Mouse (Mus musculus): ENCODE results near the gene Izumo1r. TPM values are rescaled to one million over a fixed set of nuclear protein-coding genes. Genes with fewer than 3 reads are reported as not detected.
A peak's percentile ranks its signal among the peaks of the same experiment; 100 is the strongest.
"Not testable (repeated sequence)": the region's sequence is repeated elsewhere in the genome, so short reads cannot be mapped to it uniquely, and the experiment has no call there.

Izumo1r gene
- total RNA-seq, 2 experiments from 2014 or later: not detected

- H3K4me3 ChIP-seq: no peak overlapping the region
- H3K27ac ChIP-seq: no peak overlapping the region
- TF ChIP-seq CTCF (conservative IDR thresholded peaks at IDR 0.05): no peak
- no peak for DNase-seq (ENCODE audit: low spot score in 2 of 2)
Measured at GRCm38 (mm10) chr9:14895237-14895835, 8.4 kb downstream of the Izumo1r start.

GRCm38 (mm10) chr9:14894628-14895027, 9.1 kb downstream of the Izumo1r start:
- peak; percentile 59 for TF ChIP-seq CTCF (conservative IDR thresholded peaks at IDR 0.05)
- no peak for DNase-seq (ENCODE audit: low spot score in 2 of 2)
- Histone ChIP-seq H3K4me3 (no peak overlapping the region), H3K27ac (no peak overlapping the region)

- TF ChIP-seq CTCF (conservative IDR thresholded peaks at IDR 0.05): no peak
- no peak overlapping the region for H3K27ac ChIP-seq
- no peak overlapping the region for H3K4me3 ChIP-seq
- no peak for DNase-seq (ENCODE audit: low spot score in 2 of 2)
Measured at GRCm38 (mm10) chr9:14893388-14893787, 10.4 kb downstream of the Izumo1r start.

- no peak for DNase-seq (ENCODE audit: low spot score in 2 of 2)
- no peak overlapping the region for H3K4me3 ChIP-seq
- H3K27ac ChIP-seq: no peak overlapping the region
- no peak for TF ChIP-seq CTCF (conservative IDR thresholded peaks at IDR 0.05)
Measured at GRCm38 (mm10) chr9:14891891-14892290, 11.9 kb downstream of the Izumo1r start.

GRCm38 (mm10) chr9:14890699-14891098, 13.1 kb downstream of the Izumo1r start:
- no peak for DNase-seq (ENCODE audit: low spot score in 2 of 2)
- Histone ChIP-seq H3K27ac (no peak overlapping the region), H3K4me3 (no peak overlapping the region)
- no peak for TF ChIP-seq CTCF (conservative IDR thresholded peaks at IDR 0.05)

- Histone ChIP-seq H3K4me3 (no peak overlapping the region), H3K27ac (no peak overlapping the region)
- TF ChIP-seq CTCF (conservative IDR thresholded peaks at IDR 0.05): no peak
- no peak for DNase-seq (ENCODE audit: low spot score in 2 of 2)
Measured at GRCm38 (mm10) chr9:14888671-14889070, 15.1 kb downstream of the Izumo1r start.

- Histone ChIP-seq H3K4me3 (no peak overlapping the region), H3K27ac (no peak overlapping the region)
- no peak for DNase-seq (ENCODE audit: low spot score in 2 of 2)
- TF ChIP-seq CTCF (conservative IDR thresholded peaks at IDR 0.05): no peak
Measured at GRCm38 (mm10) chr9:14887787-14888382, 15.9 kb downstream of the Izumo1r start.

- no peak for DNase-seq (ENCODE audit: low spot score in 2 of 2)
- no peak overlapping the region for H3K27ac ChIP-seq
- no peak overlapping the region for H3K4me3 ChIP-seq
- TF ChIP-seq CTCF (conservative IDR thresholded peaks at IDR 0.05): no peak
Measured at GRCm38 (mm10) chr9:14885954-14886353, 17.8 kb downstream of the Izumo1r start.

- peak; percentile 24; the same call in 1 of the 2 replicates for TF ChIP-seq CTCF (conservative IDR thresholded peaks at IDR 0.05)
- Histone ChIP-seq H3K27ac (no peak overlapping the region), H3K4me3 (no peak overlapping the region)
- no peak for DNase-seq (ENCODE audit: low spot score in 2 of 2)
Measured at GRCm38 (mm10) chr9:14885151-14885550, 18.6 kb downstream of the Izumo1r start.

- Histone ChIP-seq H3K4me3 (no peak overlapping the region), H3K27ac (no peak overlapping the region)
- TF ChIP-seq CTCF (conservative IDR thresholded peaks at IDR 0.05): no peak
- no peak for DNase-seq (ENCODE audit: low spot score in 2 of 2)
Measured at GRCm38 (mm10) chr9:14884641-14885040, 19.1 kb downstream of the Izumo1r start.

- H3K27ac ChIP-seq; DNase-seq (ENCODE audit: low spot score in 2 of 2); H3K4me3 ChIP-seq: not testable (repeated sequence)
Measured at GRCm38 (mm10) chr9:14876566-14876965, 27.2 kb downstream of the Izumo1r start.

GRCm38 (mm10) chr9:14875743-14876507, 27.8 kb downstream of the Izumo1r start:
- Histone ChIP-seq H3K27ac (no peak overlapping the region), H3K4me3 (no peak overlapping the region)
- no peak for TF ChIP-seq CTCF (conservative IDR thresholded peaks at IDR 0.05)
- DNase-seq (ENCODE audit: low spot score in 2 of 2): no peak

GRCm38 (mm10) chr9:14872181-14872930, 31.4 kb downstream of the Izumo1r start:
- Histone ChIP-seq H3K4me3 (no peak overlapping the region), H3K27ac (no peak overlapping the region)
- no peak for DNase-seq (ENCODE audit: low spot score in 2 of 2)
- no peak for TF ChIP-seq CTCF (conservative IDR thresholded peaks at IDR 0.05)

Data from layer of hippocampus, adult 2 months (tissue).